Mouse (Mus musculus) hindbrain, embryonic 11.5 days (tissue): ENCODE results near the gene Tppp3. TPM values are rescaled to one million over a fixed set of nuclear protein-coding genes. Genes with fewer than 3 reads are reported as not detected.

Experiments used
- ATAC-seq: fragments of 200-750 bp; cut with Nextera tagmentation; 2 replicates; pipeline ENCODE4 v1.8.0; 2017; ENCODE audit warnings: mild to moderate bottlenecking, moderate TSS enrichment, moderate library complexity; ENCODE audit not compliant: low FRiP score
- DNase-seq: peaks from one replicate; pipeline ENCODE4 v3.0.0-alpha.2; 2015; ENCODE audit warnings: low spot score
- H3K27ac ChIP-seq: fragments of 300-500 bp; sonication (generic); 2 replicates; pipeline ENCODE4 v1.5.1; 2014; ENCODE audit warnings: mild to moderate bottlenecking, low read depth, low read length
- H3K27me3 ChIP-seq: fragments of 300-500 bp; sonication (generic); 2 replicates; pipeline ENCODE4 v1.6.1; 2014; ENCODE audit warnings: mild to moderate bottlenecking, low read length, moderate library complexity, mixed read lengths; ENCODE audit not compliant: control insufficient read depth, insufficient read depth
- H3K36me3 ChIP-seq: fragments of 300-500 bp; sonication (generic); 2 replicates; pipeline ENCODE4 v1.6.1; 2014; ENCODE audit warnings: mild to moderate bottlenecking, low read length, moderate library complexity, mixed read lengths; ENCODE audit not compliant: control insufficient read depth, insufficient read depth
- H3K4me1 ChIP-seq: fragments of 300-500 bp; sonication (generic); replicated peaks from 2 replicates; pipeline ENCODE4 v1.6.1; 2014; ENCODE audit warnings: low read length, mixed read lengths; ENCODE audit not compliant: control insufficient read depth, insufficient read depth
- H3K4me2 ChIP-seq: fragments of 300-500 bp; sonication (generic); replicated peaks from 2 replicates; pipeline ENCODE4 v1.6.1; 2014; ENCODE audit warnings: mild to moderate bottlenecking, low read depth, low read length
- H3K4me3 ChIP-seq: fragments of 300-500 bp; sonication (generic); 2 replicates; pipeline ENCODE4 v1.5.1; 2014; ENCODE audit warnings: low read depth, low read length
- H3K9ac ChIP-seq: fragments of 300-500 bp; sonication (generic); 2 replicates; pipeline ENCODE4 v1.6.1; 2014; ENCODE audit warnings: low read depth, low read length
- H3K9me3 ChIP-seq: fragments of 300-500 bp; sonication (generic); 2 replicates; pipeline ENCODE4 v1.6.1; 2016; ENCODE audit warnings: low read length; ENCODE audit not compliant: control insufficient read depth
- WGBS: fragments of 180-500 bp; shearing (Covaris S2); extraction: QIAGEN DNeasy Blood & Tissue Kit; methylation state at CpG from one replicate; pipeline ENCODE4 v1.1.7; 2014; 5-methylcytosine and 5-hydroxymethylcytosine counted together
- polyA plus RNA-seq: library from polyadenylated mRNA; unstranded; fragments of >200 nt; fragmentation: Nextera tagmentation; extraction: Ambion mirVana; gene quantifications from 2 replicates; pipeline ENCODE4 v1.2.1, GENCODE M21; 2014

Tppp3 gene
- polyA plus RNA-seq, 1 experiment from 2014 or later = 218 TPM

GRCm38 (mm10) chr8:105437078-105437748 lies 34.1 kb downstream of the Tppp3 start:
- ATAC-seq = no peak
- DNase-seq = no peak
- Histone ChIP-seq H3K4me2 (no peak overlapping the region), H3K27ac (no peak overlapping the region), H3K4me3 (no peak overlapping the region), H3K27me3 (no peaks in the 10 kb centered on the region), H3K9ac (no peak overlapping the region), H3K36me3 (no peaks in the 10 kb centered on the region), H3K9me3 (no peaks in the 10 kb centered on the region), H3K4me1 (no peaks in the 10 kb centered on the region; the same call in 1 of the 2 replicates)
- 89% methylated on average over 5 of the region's 5 CpGs for WGBS

DNA sequence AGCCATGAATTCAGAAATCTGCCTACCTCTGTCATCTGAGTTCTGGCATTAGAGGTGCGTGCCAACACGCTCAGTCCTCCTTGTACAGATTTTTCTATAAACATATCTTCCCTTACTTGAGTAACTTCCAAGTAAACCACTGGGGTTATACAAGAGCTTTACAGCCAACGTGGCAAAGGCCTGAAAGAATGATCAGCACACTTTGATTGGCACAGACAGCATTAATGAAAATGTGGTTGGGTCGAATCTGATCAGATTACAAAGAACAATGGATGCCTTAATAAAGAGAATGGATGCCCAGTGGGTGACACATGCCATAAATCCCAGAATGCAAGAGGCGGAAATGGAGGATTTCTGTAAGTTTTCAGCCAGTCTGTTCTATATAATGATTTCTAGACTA lies 35.1 kb downstream of the Tppp3 start:
- H3K4me3 ChIP-seq = no peak overlapping the region
- 79% methylated on average over 5 of the region's 5 CpGs for WGBS

GRCm38 (mm10) chr8:105434136-105434535 lies 37.2 kb downstream of the Tppp3 start:
- Histone ChIP-seq H3K9ac (no peak overlapping the region), H3K4me2 (no peak overlapping the region), H3K9me3 (no peaks in the 10 kb centered on the region), H3K27ac (0 out of 2 replicates have a peak overlapping the region, but pooled peaks have one; percentile 19), H3K36me3 (no peaks in the 10 kb centered on the region), H3K27me3 (no peaks in the 10 kb centered on the region), H3K4me1 (no peaks in the 10 kb centered on the region; the same call in 1 of the 2 replicates), H3K4me3 (no peak overlapping the region)
- ATAC-seq (no peak), DNase-seq (no peak)
- 81% methylated on average over 5 of the region's 5 CpGs for WGBS

More for the DNA sequence above, 35.1 kb downstream of the Tppp3 start:
- Histone ChIP-seq H3K9ac (no peak overlapping the region), H3K36me3 (no peaks in the 10 kb centered on the region), H3K9me3 (no peaks in the 10 kb centered on the region), H3K4me1 (no peaks in the 10 kb centered on the region; the same call in 1 of the 2 replicates), H3K27ac (no peak overlapping the region), H3K4me2 (no peak overlapping the region), H3K27me3 (no peaks in the 10 kb centered on the region)
- DNase-seq = no peak
- no peak for ATAC-seq

- H3K4me1 ChIP-seq = no peaks in the 10 kb centered on the region; the same call in 1 of the 2 replicates
- DNase-seq (no peak), ATAC-seq (peak; percentile 45; the same call in 1 of the 2 replicates)
- H3K27me3 ChIP-seq = no peaks in the 10 kb centered on the region
- no peak overlapping the region for H3K9ac ChIP-seq
- H3K27ac ChIP-seq = peak overlapping the region; percentile 19; the same call in 1 of the 2 replicates
- H3K4me2 ChIP-seq = no peak overlapping the region
- 41% methylated on average over 5 of the region's 5 CpGs for WGBS
- H3K36me3 ChIP-seq = no peaks in the 10 kb centered on the region
- H3K4me3 ChIP-seq = no peak overlapping the region
- no peaks in the 10 kb centered on the region for H3K9me3 ChIP-seq
These were observed 37.8 kb downstream of the Tppp3 start for GRCm38 (mm10) chr8:105433511-105433910.

- ATAC-seq = peak; percentile 70
- peak; percentile 40 for DNase-seq
- H3K4me3 ChIP-seq = no peak overlapping the region
- no peaks in the 10 kb centered on the region for H3K9me3 ChIP-seq
- H3K36me3 ChIP-seq = no peaks in the 10 kb centered on the region
- peak overlapping the region; percentile 62; the same call in 1 of the 2 replicates for H3K27ac ChIP-seq
- no peak overlapping the region for H3K9ac ChIP-seq
- no peaks in the 10 kb centered on the region for H3K27me3 ChIP-seq
- no peaks in the 10 kb centered on the region; the same call in 1 of the 2 replicates for H3K4me1 ChIP-seq
- H3K4me2 ChIP-seq = no peak overlapping the region
- 59% methylated on average over 6 of the region's 6 CpGs for WGBS
These were observed 38.3 kb downstream of the Tppp3 start for GRCm38 (mm10) chr8:105433021-105433420.

DNA sequence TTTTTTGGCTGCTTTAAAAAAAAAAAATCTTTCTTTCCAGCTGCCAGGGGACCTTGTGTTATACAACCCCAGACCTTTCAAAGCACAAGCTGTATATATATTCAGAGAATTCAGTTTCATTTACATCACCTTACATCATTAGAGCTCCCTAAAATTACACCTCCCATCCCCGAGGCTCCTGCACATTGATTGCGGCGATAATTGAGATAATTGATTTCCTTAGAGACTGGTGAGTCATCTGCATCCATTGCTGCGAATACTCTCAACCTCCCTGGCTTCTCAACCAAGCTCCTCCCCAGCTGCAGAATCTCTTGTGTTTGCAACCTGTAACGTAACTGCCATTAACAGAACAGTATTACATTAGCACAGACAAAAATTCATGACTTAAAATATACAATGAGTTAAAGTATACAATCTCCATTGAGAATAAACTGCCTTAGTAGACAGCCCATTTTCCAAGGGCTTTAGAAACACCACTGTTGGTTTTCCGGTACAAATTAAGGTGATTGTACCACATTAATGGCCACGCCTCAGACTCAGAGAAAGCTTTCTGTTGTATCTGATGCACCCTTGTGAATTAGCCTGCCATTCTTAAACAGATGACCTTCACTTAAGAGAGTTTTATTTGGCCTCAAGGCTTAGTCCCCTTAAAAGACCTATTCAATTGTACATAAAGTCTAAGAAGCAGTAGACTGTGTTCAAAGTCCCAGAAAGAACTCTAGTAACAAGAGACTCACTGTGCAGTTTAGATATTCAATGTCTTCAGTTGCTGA lies 39.4 kb downstream of the Tppp3 start:
- no peak overlapping the region for H3K27ac ChIP-seq
- WGBS = 55% methylated on average over 7 of the region's 7 CpGs

GRCm38 (mm10) chr8:105426878-105427277 lies 44.4 kb downstream of the Tppp3 start:
- Histone ChIP-seq H3K9me3 (no peaks in the 10 kb centered on the region), H3K27me3 (no peaks in the 10 kb centered on the region), H3K4me1 (no peaks in the 10 kb centered on the region), H3K4me2 (no peak overlapping the region), H3K9ac (no peak overlapping the region), H3K36me3 (no peaks in the 10 kb centered on the region), H3K4me3 (no peak overlapping the region), H3K27ac (no peak overlapping the region)
- 84% methylated on average over 6 of the region's 6 CpGs for WGBS
- ATAC-seq = no peak
- no peak for DNase-seq

More for the DNA sequence above, 39.4 kb downstream of the Tppp3 start:
- DNase-seq (no peak), ATAC-seq (0 out of 2 replicates have a peak, but pooled peaks have one; percentile 35)
- Histone ChIP-seq H3K4me1 (no peaks in the 10 kb centered on the region; the same call in 1 of the 2 replicates), H3K36me3 (no peaks in the 10 kb centered on the region), H3K4me3 (no peak overlapping the region), H3K4me2 (no peak overlapping the region), H3K9me3 (no peaks in the 10 kb centered on the region), H3K9ac (no peak overlapping the region), H3K27me3 (no peaks in the 10 kb centered on the region)

DNA sequence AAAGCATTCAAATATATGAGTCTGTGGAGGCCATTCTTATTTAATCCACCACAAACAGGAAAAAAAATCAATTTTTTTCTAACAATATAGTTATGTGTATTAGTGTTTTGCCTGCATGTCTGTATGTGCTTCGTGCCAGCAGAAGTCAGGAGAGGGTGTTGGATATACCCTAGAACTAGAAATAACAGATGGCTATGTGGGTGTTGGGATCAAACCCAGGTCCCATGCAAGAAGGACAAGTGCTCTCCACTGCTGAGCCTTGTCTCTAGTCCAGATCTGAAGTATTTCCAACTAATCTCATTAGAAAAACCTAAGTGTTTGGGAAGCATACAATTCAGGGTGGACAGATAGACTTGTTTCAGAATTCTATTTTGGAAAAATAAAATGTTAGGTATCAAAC lies 49.3 kb downstream of the Tppp3 start:
- Histone ChIP-seq H3K4me2 (no peak overlapping the region), H3K27ac (no peak overlapping the region), H3K4me1 (no peaks in the 10 kb centered on the region), H3K36me3 (no peaks in the 10 kb centered on the region), H3K9me3 (no peaks in the 10 kb centered on the region), H3K4me3 (no peak overlapping the region), H3K27me3 (no peaks in the 10 kb centered on the region), H3K9ac (no peak overlapping the region)
- WGBS = 72% methylated on average over 1 of the region's 1 CpGs
- no peak for ATAC-seq
- DNase-seq = no peak
